Mouse (Mus musculus) C2C12 (cell line): Measurements from ENCODE around the gene Gm13090.

Experiments
- CEBPB ChIP-seq: IDR thresholded peaks from one replicate; pipeline ENCODE4 v1.6.1; 2011; ENCODE audit warnings: low read depth, mild to moderate bottlenecking, control low read depth, moderate library complexity
- CTCF ChIP-seq: IDR thresholded peaks from one replicate; pipeline ENCODE4 v1.5.1; 2011; ENCODE audit not compliant: control insufficient read depth, insufficient read depth, insufficient read length
- FOSL1 ChIP-seq: IDR thresholded peaks from one replicate; pipeline ENCODE4 v1.8.0; 2011; ENCODE audit warnings: mild to moderate bottlenecking, low read length; ENCODE audit not compliant: poor library complexity, insufficient read depth, severe bottlenecking
- MAX ChIP-seq: IDR thresholded peaks from one replicate; pipeline ENCODE4 v1.6.1; 2011; ENCODE audit warnings: mild to moderate bottlenecking, control low read depth
- MYOD1 ChIP-seq: IDR thresholded peaks from one replicate; pipeline ENCODE4 v1.6.1; 2011; ENCODE audit warnings: low read depth; ENCODE audit not compliant: control insufficient read depth, insufficient read length
- MYOG ChIP-seq: IDR thresholded peaks from one replicate; pipeline ENCODE4 v1.6.1; 2011; ENCODE audit not compliant: control insufficient read depth, insufficient read length; ENCODE audit errors: extremely low read depth
- USF1 ChIP-seq: IDR thresholded peaks from one replicate; pipeline ENCODE4 v1.6.1; 2011; ENCODE audit warnings: low read depth, mild to moderate bottlenecking, control low read depth, moderate library complexity

- no peak for TF ChIP-seq CTCF
- TF ChIP-seq MAX = no peak
- TF ChIP-seq MYOD1 = no peak
- no peak for TF ChIP-seq USF1
- no peak for TF ChIP-seq MYOG
- no peak for TF ChIP-seq CEBPB
- TF ChIP-seq FOSL1 = no peak
Observed at GRCm38 (mm10) chr4:151095207-151095606, 5.8 kb downstream of the Gm13090 start.
